Mouse (Mus musculus) liver, postnatal 0 days (tissue): ENCODE data around the gene Myf5.

Source experiments
- CTCF ChIP-seq: sonication (generic); IDR thresholded peaks from 2 replicates; pipeline ENCODE4 v1.5.1; 2016; ENCODE audit warnings: antibody characterized with exemption, low read depth
- EP300 ChIP-seq: IDR thresholded peaks from 2 replicates; pipeline ENCODE4 v1.6.1; 2016; ENCODE audit warnings: antibody characterized with exemption, low read depth, mild to moderate bottlenecking

DNA sequence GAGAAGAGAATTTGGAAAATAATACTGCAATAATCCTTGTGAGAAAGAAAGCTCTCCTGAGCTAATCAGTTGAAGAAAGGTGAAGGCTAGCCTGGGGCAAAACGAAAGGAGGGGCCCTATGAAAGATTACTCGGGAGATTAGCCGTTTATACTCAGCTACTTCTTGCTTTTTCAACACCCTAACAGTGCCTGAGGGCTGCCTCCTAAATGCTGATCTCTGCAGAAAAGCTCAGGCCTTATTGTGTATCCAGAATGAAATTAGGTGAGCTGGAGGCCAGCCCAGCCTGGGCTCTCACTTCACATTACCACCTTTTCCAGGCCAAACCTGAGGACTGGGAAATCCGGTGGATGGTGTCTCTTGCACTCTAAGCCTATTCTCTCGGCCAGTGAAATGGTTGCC, 49.0 kb downstream of the Myf5 start:
- TF ChIP-seq CTCF (no peak), EP300 (no peak)
